Mouse (Mus musculus) sigmoid colon, adult 10 weeks (tissue): ENCODE data around the gene Med25. TPM values are rescaled to one million over a fixed set of nuclear protein-coding genes. Genes with fewer than 3 reads are reported as not detected.

Experiments used
- polyA plus RNA-seq: library from polyadenylated mRNA; stranded (reverse); fragments of 350-450 nt; fragmentation: Illumina TruSeq; extraction: RNeasy Lipid Tissue Mini Kit (QIAGEN cat#74804); gene quantifications from one replicate; pipeline ENCODE4 v1.2.3, GENCODE M21; 2014; ENCODE audit warnings: low read depth, low replicate concordance

The Med25 gene
- polyA plus RNA-seq, result 2.7 TPM

GRCm38 (mm10) chr7:44892276-44892921, at the start of gene Med25:
Gene Med25, minus strand, starts transcription at chr7:44892712.

DNA sequence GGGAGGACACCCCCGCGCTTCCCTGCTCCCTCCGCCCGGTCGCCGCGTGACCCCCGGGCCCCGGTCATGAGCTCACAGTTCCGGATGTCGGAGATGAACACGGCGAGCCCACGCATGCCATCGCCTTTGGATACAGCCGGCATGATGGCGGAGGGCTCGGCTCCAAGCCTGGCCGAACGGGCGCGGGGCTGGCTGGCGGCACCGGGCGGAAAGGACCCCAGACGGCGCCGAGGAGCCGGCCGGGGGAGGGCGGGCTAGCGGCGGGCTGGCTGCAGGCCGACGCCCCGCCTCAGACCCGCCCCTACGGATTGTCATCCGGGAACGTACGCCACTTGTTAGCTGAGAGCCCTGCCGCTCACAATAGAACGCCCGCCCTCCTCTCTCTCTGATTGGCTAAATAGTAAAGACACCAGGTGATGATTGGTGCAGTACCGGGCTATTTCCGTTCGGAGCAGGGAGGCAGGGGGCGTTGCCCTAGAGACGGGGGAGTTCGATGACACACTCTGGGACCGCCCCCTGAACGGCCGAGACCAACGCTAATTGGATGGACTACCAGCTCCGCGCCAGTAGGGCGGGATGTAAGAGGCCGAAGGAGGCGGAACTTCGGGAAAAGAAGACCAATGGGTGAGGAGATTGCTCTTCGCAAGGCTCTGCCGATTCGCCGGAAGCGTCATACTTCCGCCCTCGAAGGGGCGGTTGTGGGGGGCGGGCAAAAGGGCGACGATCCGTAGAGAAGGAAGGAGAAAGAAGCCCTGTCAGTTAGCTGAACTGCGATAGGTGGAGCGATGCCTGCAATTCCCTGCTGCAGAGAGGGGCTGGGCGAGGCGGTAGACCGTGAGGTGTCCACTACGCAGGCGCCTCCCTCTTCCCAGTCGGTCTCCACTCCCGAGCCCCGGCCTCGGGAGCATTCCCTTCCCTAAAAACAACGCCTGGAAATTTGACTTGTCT, 37.0 kb upstream of the Med25 start, which contains the start of gene Ap2a1:
Gene Ap2a1, minus strand, starts transcription at position 293 of the 948 bp plus-strand sequence.

DNA sequence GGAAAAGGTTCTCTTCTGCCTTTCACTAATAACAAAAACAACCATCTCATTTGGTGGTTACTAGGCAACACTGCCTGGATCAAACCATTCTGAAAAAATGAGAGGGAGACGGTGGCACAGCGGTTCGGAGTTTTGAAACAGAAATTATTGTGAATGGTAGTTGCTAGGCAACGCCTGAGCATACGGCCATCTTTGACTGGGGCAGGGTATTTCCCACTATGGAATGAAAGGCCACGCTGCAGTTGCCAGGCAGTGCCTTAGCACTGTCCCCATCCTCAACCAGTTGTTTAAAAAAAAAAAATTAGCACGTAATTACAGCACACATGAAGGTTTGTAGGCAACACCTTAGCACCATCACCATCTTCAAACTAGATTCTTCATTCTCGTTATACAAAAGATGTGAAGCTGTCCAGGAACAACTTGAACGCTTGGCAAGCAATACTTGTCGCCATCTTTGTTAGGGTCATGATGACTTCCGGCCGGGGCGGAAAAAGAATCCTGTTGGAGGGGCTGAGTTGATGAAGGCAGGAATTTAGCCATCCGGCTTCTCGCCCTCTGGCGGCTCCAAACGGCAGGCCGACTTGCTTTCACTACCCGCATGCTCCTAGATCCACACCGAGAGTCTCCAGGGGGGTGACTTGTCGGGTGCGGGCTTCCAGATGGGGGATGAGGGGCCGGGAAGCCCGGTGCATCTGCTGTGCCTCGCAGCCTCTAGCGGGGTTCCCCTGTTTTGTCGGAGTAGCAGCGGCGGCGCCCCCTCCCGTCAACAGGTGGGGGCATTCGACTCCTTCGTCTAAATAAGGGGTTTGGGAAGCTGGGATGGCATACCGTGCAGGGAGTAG, 3.3 kb upstream of the Med25 start, which contains the start of gene Fuz:
Gene Fuz, plus strand, starts transcription at position 487 of the 842 bp plus-strand sequence.

DNA sequence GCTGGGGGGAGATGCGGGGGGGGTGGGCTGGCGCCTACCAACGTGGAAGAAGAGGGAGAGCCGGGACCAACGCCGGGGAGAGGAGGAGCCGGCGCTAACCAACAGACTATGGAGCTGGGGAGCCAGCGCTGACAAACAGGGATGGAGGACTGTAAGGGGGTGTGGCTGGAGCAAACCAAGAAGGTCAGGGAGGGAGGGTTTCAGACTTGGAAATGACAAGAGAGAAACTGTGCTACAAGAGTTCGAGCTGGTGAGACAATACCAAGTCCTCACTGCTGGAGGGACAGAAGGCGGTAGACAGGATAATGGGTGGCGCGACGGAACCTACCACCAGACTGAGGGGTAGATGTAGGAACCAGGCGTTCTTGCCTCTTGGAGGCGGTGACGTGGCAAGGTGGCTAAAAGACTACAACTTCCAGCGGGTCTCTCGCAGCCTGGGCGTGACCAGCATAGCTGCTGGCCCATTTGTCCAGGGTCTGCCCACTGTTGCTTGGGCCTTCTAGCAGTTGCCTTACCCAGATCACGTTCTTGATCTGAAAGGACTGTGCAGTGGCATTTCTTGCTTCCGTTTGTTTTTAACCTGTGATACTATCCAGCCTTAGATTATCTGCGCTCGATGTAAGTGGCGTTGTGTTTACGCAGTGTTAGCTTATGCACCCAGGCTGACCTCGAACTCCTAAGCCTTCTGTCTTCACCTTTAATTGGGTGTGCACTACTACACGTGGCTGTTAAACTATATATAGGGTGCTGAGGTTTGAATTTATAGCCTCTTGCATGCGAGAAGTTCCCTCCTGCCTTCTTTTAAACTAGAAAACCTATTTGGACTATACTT, 22.6 kb downstream of the Med25 start, which contains the start of gene Ptov1:
Gene Ptov1, minus strand, starts transcription at position 92 of the 832 bp plus-strand sequence.

DNA sequence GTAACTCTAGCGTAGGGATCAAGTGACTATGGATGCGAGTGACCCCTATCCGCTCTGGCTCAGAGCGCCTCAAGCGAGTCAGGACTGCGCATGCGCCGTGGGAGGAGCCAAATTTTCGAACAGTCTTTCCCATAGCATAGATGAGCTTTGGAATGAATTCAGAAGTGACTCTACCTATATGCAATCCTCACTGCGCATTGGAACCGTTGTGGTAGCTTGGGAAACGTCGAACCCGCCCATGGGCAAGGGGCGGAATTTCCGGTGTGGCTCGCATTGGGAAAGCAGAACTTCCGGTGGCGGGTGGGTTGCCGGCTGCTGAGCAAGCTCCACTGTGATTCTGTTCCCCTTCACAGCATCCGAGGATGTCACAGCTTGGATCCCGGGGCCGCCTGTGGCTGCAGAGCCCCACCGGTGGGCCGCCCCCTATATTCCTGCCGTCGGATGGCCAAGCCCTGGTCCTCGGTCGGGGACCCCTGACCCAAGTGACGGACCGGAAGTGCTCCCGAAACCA, 35.4 kb downstream of the Med25 start, which contains the start of gene Pnkp:
Gene Pnkp, plus strand, starts transcription at position 98 of the 511 bp plus-strand sequence.

GRCm38 (mm10) chr7:44848561-44849415, 43.7 kb downstream of the Med25 start, which contains the start of the genes Akt1s1 and Tbc1d17:
Gene Akt1s1, plus strand, starts transcription at chr7:44848991.
Gene Tbc1d17, minus strand, starts transcription at chr7:44849079.

Other genes with a start within 250 kb of the Med25 start
- 2.9 TPM for gene Myh14, start 221.9 kb downstream of the Med25 start, polyA plus RNA-seq
- not detected for gene Izumo2, start 184.0 kb downstream of the Med25 start, polyA plus RNA-seq
- gene Vrk3, start 144.3 kb downstream of the Med25 start, polyA plus RNA-seq, result 16.2 TPM
- 0.35 TPM for gene Zfp473, start 141.7 kb downstream of the Med25 start, polyA plus RNA-seq
- 4.4 TPM for gene Nup62, start 76.6 kb downstream of the Med25 start, polyA plus RNA-seq
- gene Il4i1, start 76.3 kb downstream of the Med25 start, polyA plus RNA-seq, result not detected
- gene Atf5, start 76.1 kb downstream of the Med25 start, polyA plus RNA-seq, result 3.8 TPM
- gene Akt1s1, start 43.7 kb downstream of the Med25 start, polyA plus RNA-seq, result 1.7 TPM
- 1.0 TPM for gene Tbc1d17, start 43.6 kb downstream of the Med25 start, polyA plus RNA-seq
- 0.19 TPM for gene Pnkp, start 35.6 kb downstream of the Med25 start, polyA plus RNA-seq
- gene Ptov1, start 22.9 kb downstream of the Med25 start, polyA plus RNA-seq, result not detected
- gene Fuz, start 3.4 kb upstream of the Med25 start, polyA plus RNA-seq, result 3.2 TPM
- gene Ap2a1, start 36.8 kb upstream of the Med25 start, polyA plus RNA-seq, result 19.4 TPM
- gene Tsks, start 50.5 kb upstream of the Med25 start, polyA plus RNA-seq, result not detected
- gene Cpt1c, start 82.1 kb upstream of the Med25 start, polyA plus RNA-seq, result 0.44 TPM
- 3.3 TPM for gene Prmt1, start 93.9 kb upstream of the Med25 start, polyA plus RNA-seq
- gene Irf3, start 104.9 kb upstream of the Med25 start, polyA plus RNA-seq, result 24.0 TPM
- gene Bcl2l12, start 106.0 kb upstream of the Med25 start, polyA plus RNA-seq, result 0.76 TPM
- gene Scaf1, start 123.7 kb upstream of the Med25 start, polyA plus RNA-seq, result 6.3 TPM
- gene Rras, start 125.2 kb upstream of the Med25 start, polyA plus RNA-seq, result 3.2 TPM
- gene Prr12, start 160.2 kb upstream of the Med25 start, polyA plus RNA-seq, result 0.22 TPM
- gene Nosip, start 169.7 kb upstream of the Med25 start, polyA plus RNA-seq, result 6.3 TPM
- gene Prrg2, start 170.0 kb upstream of the Med25 start, polyA plus RNA-seq, result 10.9 TPM
- gene Rcn3, start 199.5 kb upstream of the Med25 start, polyA plus RNA-seq, result not detected
- gene Fcgrt, start 211.1 kb upstream of the Med25 start, polyA plus RNA-seq, result 8.9 TPM
- gene Rps11, start 231.7 kb upstream of the Med25 start, polyA plus RNA-seq, result 378 TPM
- 519 TPM for gene Rpl13a, start 236.0 kb upstream of the Med25 start, polyA plus RNA-seq
- not detected for gene Gm45713, start 243.5 kb upstream of the Med25 start, polyA plus RNA-seq
- 14.4 TPM for gene Flt3l, start 243.7 kb upstream of the Med25 start, polyA plus RNA-seq